Mouse (Mus musculus) stomach, adult 2 months (tissue): ENCODE measurements around the gene Serpina1c. TPM values are rescaled to one million over a fixed set of nuclear protein-coding genes. Genes with fewer than 3 reads are reported as not detected.

Experiments
- polyA plus RNA-seq: library from polyadenylated mRNA; depleted of rRNA; stranded (reverse); fragments of >200 nt; gene quantifications from 2 replicates; pipeline ENCODE4 v1.2.3, GENCODE M21; 2012; rRNA removed

The Serpina1c gene
- polyA plus RNA-seq: 0.96 TPM in 1 of 2 replicates, not detected in the other

GRCm38 (mm10) chr12:103904837-103905340 is at the start of gene Serpina1c:
TSS of gene Serpina1c (minus strand) at chr12:103904887.

DNA sequence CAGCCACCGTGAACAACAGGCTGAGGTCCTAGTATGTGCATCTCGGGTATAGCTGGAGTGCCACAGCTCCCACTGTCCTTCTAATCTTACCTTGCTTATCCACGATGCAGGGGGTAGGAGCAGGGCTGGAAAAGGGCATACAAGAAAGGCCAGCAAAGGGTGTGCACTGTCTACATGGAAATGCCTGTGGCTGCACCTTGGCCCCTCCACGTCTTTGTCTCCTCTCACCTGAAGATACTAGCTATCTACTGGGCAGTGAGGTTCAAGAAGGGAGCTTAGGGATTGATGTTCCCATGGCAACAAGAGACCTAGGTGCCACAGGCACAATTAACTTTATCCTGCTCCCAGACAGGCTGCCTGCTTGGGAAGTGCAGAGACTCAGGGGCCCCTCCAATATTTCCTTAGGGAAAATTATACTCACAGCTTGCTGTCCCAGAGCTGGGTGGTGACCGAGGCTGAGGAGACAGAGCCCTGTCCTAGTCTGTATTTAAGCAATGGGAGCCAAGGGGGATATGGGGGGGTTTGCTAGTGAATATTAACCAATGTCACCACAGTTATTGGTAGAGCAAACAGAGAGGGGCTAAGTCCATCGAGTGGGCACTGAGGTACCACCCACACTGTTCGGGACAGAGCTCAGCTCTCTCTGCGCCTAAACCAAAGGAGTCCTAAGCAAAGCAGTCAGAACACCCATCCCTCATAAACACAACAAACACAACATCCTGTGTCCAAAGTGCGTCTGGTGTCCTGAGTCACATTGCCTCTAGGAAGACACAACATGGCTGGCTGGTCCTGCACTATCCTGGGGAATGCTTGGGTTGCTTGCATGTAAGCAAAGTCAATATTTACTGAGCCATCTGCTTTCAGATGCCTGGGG is 41.3 kb downstream of the Serpina1c start, which contains the start of gene Serpina1a:
Gene Serpina1a, minus strand, starts transcription at position 462 of the 874 bp plus-strand sequence.

Other genes with a start within 250 kb of the Serpina1c start
- not detected in 2 replicates for gene Serpina6, start 247.7 kb downstream of the Serpina1c start, polyA plus RNA-seq
- gene Serpina16, start 228.7 kb downstream of the Serpina1c start, polyA plus RNA-seq: 0.42 TPM in 1 of 2 replicates, not detected in the other
- 0.72 TPM in 1 of 2 replicates, not detected in the other for gene Serpina1f, start 209.4 kb downstream of the Serpina1c start, polyA plus RNA-seq
- 0.31 TPM in 1 of 2 replicates, not detected in the other for gene Serpina1d, start 131.3 kb downstream of the Serpina1c start, polyA plus RNA-seq
- 0.69 and 1.6 TPM in 2 replicates for gene Serpina1b, start 74.5 kb downstream of the Serpina1c start, polyA plus RNA-seq
- 0.70 and 1.6 TPM in 2 replicates for gene Serpina1a, start 41.3 kb downstream of the Serpina1c start, polyA plus RNA-seq
- gene Serpina1e, start 54.1 kb upstream of the Serpina1c start, polyA plus RNA-seq: 1.8 TPM in 1 of 2 replicates, not detected in the other
- 0.13 and 0.48 TPM in 2 replicates for gene Serpina11, start 85.1 kb upstream of the Serpina1c start, polyA plus RNA-seq
- 0.73 and 1.8 TPM in 2 replicates for gene Serpina9, start 108.9 kb upstream of the Serpina1c start, polyA plus RNA-seq
- gene Serpina12, start 139.6 kb upstream of the Serpina1c start, polyA plus RNA-seq: 0.70 and 2.3 TPM in 2 replicates
- not detected in 2 replicates for gene Serpina5, start 196.2 kb upstream of the Serpina1c start, polyA plus RNA-seq
- not detected in 2 replicates for gene Serpina3a, start 207.8 kb upstream of the Serpina1c start, polyA plus RNA-seq
- gene Serpina3b, start 223.1 kb upstream of the Serpina1c start, polyA plus RNA-seq: 0.10 TPM in 1 of 2 replicates, not detected in the other
- 0.11 and 0.25 TPM in 2 replicates for gene Serpina3c, start 249.0 kb upstream of the Serpina1c start, polyA plus RNA-seq